Mouse (Mus musculus) hindbrain, embryonic 13.5 days (tissue): ENCODE data around the gene Ankrd53. TPM values are rescaled to one million over a fixed set of nuclear protein-coding genes. Genes with fewer than 3 reads are reported as not detected.
A peak's percentile ranks its signal among the peaks of the same experiment; 100 is the strongest.

Experiments used
- ATAC-seq: fragments of 200-750 bp; cut with Nextera tagmentation; 2 replicates; pipeline ENCODE4 v1.8.0; 2017; ENCODE audit warnings: moderate TSS enrichment; ENCODE audit not compliant: low FRiP score
- H3K27ac ChIP-seq: fragments of 300-500 bp; sonication (generic); 2 replicates; pipeline ENCODE4 v1.5.1; 2015; ENCODE audit warnings: inconsistent platforms, mild to moderate bottlenecking, moderate library complexity
- H3K27me3 ChIP-seq: fragments of 300-500 bp; sonication (generic); 2 replicates; pipeline ENCODE4 v1.6.1; 2015; ENCODE audit warnings: mild to moderate bottlenecking, inconsistent platforms
- H3K36me3 ChIP-seq: fragments of 300-500 bp; sonication (generic); 2 replicates; pipeline ENCODE4 v1.6.1; 2015; ENCODE audit warnings: mild to moderate bottlenecking, inconsistent platforms
- H3K4me1 ChIP-seq: fragments of 300-500 bp; sonication (generic); replicated peaks from 2 replicates; pipeline ENCODE4 v1.6.1; 2015; ENCODE audit warnings: inconsistent platforms
- H3K4me2 ChIP-seq: fragments of 300-500 bp; sonication (generic); 2 replicates; pipeline ENCODE4 v1.6.1; 2015; ENCODE audit warnings: inconsistent platforms, mild to moderate bottlenecking, moderate library complexity
- H3K4me3 ChIP-seq: fragments of 300-500 bp; sonication (generic); 2 replicates; pipeline ENCODE4 v1.5.1; 2015; ENCODE audit warnings: mild to moderate bottlenecking, inconsistent platforms
- H3K9ac ChIP-seq: fragments of 300-500 bp; sonication (generic); 2 replicates; pipeline ENCODE4 v1.6.1; 2015; ENCODE audit warnings: mild to moderate bottlenecking, inconsistent platforms
- H3K9me3 ChIP-seq: fragments of 300-500 bp; sonication (generic); 2 replicates; pipeline ENCODE4 v1.6.1; 2016; ENCODE audit warnings: inconsistent platforms
- WGBS: fragments of 180-500 bp; shearing (Covaris S2); methylation state at CpG from one replicate; pipeline ENCODE4 v1.1.7; 2015; 5-methylcytosine and 5-hydroxymethylcytosine counted together
- polyA plus RNA-seq: library from polyadenylated mRNA; unstranded; fragments of >200 nt; fragmentation: Nextera tagmentation; extraction: Ambion mirVana; gene quantifications from 2 replicates; pipeline ENCODE4 v1.2.1, GENCODE M21; 2015

The Ankrd53 gene
- 0.19 and 0.21 TPM in 2 replicates for polyA plus RNA-seq

DNA sequence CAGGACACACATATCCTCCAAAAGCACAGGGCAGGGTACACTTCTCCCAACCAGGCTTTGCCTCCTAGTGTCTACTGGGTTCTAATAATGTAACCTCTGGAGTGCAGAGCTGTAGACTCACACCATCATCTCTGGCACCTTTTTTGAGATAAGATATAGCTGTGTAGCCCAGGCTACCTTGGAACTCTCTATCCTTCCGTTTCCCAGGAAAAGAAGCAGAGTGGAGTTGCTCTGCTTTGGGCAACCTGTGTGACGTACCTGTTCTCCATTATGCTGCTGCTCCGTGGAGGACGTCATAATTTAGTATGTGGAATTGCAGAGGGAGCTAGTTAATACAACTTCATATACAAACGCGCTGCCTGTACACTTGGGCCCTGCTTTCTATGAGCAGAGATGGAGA is at the start of gene Ankrd53:
TSS of gene Ankrd53 (plus strand) at position 301 of the 400 bp plus-strand sequence.
- H3K27me3 ChIP-seq = peaks cover 72% of the 10 kb centered on the region
- H3K9me3 ChIP-seq = no peaks in the 10 kb centered on the region
- no peak for ATAC-seq
- H3K27ac ChIP-seq = no peak within 1 kb of the TSS
- H3K36me3 ChIP-seq = peaks cover 4% of the 10 kb centered on the region; the same call in 1 of the 2 replicates
- H3K4me3 ChIP-seq = peak within 1 kb of the TSS; percentile 13
- peaks cover 18% of the 10 kb centered on the region for H3K4me1 ChIP-seq
- H3K9ac ChIP-seq = 0 out of 2 replicates have a peak within 1 kb of the TSS, but pooled peaks have one; percentile 1
- WGBS = 27% methylated on average over 6 of the region's 6 CpGs
- H3K4me2 ChIP-seq = peak within 1 kb of the TSS; percentile 37

DNA sequence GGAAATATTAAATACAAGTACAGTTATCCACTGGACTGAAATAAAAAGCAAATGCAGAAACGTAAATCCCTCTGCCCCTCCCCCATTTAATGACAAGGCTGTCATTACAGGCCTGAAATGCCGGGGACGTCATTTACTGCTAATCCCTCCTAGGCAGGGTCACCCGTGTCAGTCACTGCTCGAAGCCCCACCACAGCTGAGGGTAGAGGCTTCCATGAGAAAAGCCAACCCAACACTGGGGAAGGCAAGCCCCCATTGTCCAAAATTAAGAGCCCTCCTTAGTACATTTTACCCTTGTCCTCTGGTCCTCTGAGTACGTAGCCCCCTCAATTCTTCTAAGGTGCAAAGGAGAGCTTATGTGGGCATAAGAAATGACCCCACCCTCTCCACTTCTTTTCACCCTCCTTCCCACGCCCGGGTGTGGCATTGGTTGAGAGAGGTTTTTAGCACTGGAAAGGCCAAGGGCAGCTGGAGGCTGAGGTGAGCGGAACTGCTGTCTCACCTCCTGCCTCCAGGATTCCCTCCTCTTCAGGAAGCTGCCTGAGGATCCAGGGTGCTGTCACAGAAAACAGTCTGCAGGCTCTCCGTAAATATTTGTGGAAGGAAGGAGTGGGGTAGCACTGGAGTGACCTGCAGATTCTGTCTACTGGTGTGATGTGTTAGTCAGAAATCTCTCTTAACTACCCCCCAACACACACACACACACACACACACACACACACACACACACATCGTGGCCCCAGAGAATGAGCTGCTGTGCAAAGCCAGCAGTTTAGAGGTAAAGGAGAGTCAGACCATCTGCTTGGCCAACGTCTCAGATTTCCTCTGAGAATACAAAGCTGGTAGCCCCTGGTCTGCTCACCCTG is 48.9 kb upstream of the Ankrd53 start:
- WGBS = 3% methylated on average over 12 of the region's 12 CpGs
- Histone ChIP-seq H3K4me3 (no peak overlapping the region), H3K4me2 (no peak overlapping the region), H3K4me1 (peaks cover 17% of the 10 kb centered on the region), H3K9ac (no peak overlapping the region), H3K9me3 (no peaks in the 10 kb centered on the region), H3K27ac (no peak overlapping the region), H3K36me3 (no peaks in the 10 kb centered on the region), H3K27me3 (peaks cover 100% of the 10 kb centered on the region)
- ATAC-seq = no peak

DNA sequence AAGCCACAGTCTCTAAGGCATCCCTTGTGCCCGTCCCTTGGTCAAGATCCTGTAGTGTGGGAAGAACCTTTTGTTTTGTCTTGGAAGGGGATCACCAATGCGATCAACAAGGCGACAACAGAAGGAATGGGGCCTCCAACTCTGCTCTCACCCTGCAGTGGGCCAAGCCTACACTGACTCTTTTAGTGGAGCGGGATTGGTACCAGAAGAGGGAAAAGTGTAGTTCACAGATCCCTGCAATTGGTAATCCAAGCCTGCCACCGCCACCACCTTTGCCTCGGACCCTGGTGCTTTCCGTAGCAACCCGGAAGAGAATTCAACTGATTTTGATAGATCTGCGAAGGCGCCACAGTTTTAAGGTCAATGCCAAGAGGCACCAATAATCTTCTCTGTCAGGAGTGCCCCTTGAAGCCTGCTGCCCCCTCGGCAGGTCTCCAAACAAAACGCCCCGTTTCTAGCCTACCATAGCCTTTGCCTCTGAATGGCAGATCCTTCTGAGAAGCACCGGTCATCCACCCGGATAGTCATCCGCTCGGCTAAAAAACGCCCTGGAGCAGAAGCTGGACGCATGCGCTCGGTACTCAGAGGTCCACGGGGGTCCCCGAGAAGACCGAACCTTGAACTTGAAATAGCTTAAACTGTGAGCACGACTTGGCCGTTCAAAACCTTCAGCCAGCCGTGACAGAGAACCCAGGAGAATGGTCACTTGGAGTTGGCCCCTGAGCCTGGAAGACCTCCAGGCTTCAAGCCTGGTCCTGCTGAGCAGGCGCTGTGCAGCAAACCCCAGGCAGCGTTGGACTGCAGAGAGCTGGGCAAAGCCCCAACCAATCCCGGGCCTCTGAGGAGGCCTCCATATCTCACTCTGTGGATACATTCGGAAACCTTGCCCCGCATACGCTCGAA is 48.0 kb upstream of the Ankrd53 start:
- WGBS = under 1% methylated on average over 34 of the region's 34 CpGs
- Histone ChIP-seq H3K9me3 (no peaks in the 10 kb centered on the region), H3K4me3 (0 out of 2 replicates have a peak overlapping the region, but pooled peaks have one; percentile 7), H3K9ac (no peak overlapping the region), H3K4me1 (peaks cover 17% of the 10 kb centered on the region), H3K27ac (no peak overlapping the region), H3K4me2 (no peak overlapping the region), H3K27me3 (peaks cover 100% of the 10 kb centered on the region), H3K36me3 (no peaks in the 10 kb centered on the region)
- no peak for ATAC-seq

DNA sequence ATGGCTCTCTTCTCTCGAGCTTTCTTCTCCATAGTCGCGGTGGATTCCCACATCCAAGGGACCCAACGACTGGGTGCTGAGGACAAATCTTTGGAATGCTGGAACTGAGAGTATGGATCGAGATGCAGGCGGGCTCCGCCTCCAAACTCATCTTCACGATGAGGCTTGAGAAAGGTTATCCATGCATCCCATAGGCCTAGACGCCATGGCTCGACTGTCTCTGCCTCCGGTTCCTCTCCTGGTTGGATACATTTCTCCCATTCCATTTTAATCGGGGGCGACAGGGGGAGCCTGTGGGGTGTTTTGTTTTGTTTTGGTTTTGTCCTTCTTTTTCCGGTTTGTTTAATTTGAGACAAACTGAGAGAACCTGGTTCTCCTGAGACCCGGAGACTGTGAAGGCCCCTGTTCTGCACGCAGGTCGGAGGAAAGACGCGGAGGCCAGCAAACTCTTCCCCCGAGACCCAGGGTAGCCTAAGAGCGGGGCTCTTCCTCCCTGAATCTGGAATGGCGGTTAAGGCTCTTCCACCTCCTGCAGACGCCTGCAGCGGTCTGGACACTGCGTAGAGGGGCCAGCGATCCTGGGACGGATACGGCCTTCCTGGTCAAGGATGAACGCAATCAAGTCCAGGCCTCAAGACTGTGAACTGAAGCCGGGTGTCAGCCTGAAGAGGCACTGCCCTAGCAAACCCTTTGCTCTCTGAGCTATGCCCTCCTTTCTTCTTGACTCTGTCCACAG is 46.8 kb upstream of the Ankrd53 start:
- Histone ChIP-seq H3K27me3 (peaks cover 100% of the 10 kb centered on the region), H3K4me3 (no peak overlapping the region), H3K4me2 (no peak overlapping the region), H3K9me3 (no peaks in the 10 kb centered on the region), H3K27ac (no peak overlapping the region), H3K36me3 (no peaks in the 10 kb centered on the region), H3K4me1 (peaks cover 17% of the 10 kb centered on the region), H3K9ac (no peak overlapping the region)
- under 1% methylated on average over 30 of the region's 30 CpGs for WGBS
- no peak for ATAC-seq

DNA sequence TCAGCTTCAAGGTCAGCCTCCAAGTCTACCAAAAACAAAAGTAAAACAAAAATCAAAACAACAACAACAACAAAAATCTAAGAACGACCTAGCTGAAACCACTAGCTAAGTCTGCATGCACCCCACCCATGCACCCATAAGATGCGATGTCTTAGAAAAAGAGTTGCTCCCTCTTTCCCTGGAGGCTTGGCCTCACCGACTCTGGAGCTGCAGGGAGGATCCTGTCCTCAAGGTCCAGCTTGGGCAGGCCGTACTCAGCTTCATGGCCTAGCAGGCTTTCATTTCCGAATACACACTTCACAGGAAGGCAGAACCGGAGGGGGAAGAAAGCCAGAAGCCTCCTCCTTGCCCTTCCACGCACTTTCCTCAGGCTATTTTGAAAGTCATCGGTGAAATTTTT is 45.4 kb upstream of the Ankrd53 start:
- Histone ChIP-seq H3K27me3 (peaks cover 100% of the 10 kb centered on the region), H3K27ac (no peak overlapping the region), H3K9ac (no peak overlapping the region), H3K36me3 (no peaks in the 10 kb centered on the region), H3K4me1 (peaks cover 5% of the 10 kb centered on the region), H3K9me3 (no peaks in the 10 kb centered on the region), H3K4me2 (no peak overlapping the region), H3K4me3 (no peak overlapping the region)
- WGBS = 0% methylated on average over 8 of the region's 8 CpGs
- ATAC-seq = no peak

DNA sequence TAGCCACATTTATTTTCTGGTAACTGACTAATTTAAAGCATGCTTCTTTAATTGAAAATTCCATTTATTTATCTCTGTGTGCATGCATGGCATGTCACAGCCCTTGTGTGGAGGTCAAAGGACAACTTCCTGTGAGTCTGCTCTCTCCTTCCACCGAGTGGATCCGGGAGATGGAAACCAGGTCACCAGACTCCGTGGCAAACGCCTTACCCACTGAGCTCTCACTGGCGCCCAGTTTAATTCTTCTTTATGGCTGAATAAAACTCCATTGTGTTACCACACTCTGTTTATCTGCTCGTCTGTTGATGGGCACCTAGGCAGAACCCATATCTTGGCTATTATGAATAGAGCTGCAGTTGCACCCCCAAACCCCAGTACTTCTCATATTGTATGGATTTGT is 39.9 kb upstream of the Ankrd53 start:
- 22% methylated on average over 6 of the region's 6 CpGs for WGBS
- no peak overlapping the region for H3K9ac ChIP-seq
- no peaks in the 10 kb centered on the region for H3K9me3 ChIP-seq

DNA sequence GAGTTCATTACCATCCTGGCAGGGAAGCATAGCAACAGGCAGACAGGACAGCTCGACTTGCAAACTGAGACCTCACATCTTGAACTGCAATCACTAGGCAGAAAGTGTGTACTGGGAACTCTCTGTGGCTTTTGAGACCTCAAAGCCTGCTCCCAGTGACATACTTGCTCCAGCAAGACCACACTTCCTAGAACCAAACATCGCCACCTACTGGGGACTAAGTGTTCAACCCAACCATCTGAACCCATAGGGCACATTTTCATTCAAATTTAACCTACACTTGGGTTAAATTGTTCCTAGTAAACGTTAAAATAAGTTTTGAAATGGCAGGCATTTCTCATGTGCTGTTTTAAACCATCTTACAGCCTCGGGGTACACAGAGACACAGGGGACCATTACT is 35.3 kb upstream of the Ankrd53 start:
- ATAC-seq = no peak
- Histone ChIP-seq H3K9me3 (no peaks in the 10 kb centered on the region), H3K9ac (no peak overlapping the region), H3K4me2 (no peak overlapping the region), H3K4me3 (no peak overlapping the region), H3K36me3 (no peaks in the 10 kb centered on the region), H3K4me1 (no peaks in the 10 kb centered on the region), H3K27me3 (peaks cover 70% of the 10 kb centered on the region), H3K27ac (no peak overlapping the region)
- 49% methylated on average over 4 of the region's 4 CpGs for WGBS

More for the DNA sequence above, 39.9 kb upstream of the Ankrd53 start:
- Histone ChIP-seq H3K36me3 (no peaks in the 10 kb centered on the region), H3K27me3 (peaks cover 90% of the 10 kb centered on the region), H3K4me3 (no peak overlapping the region), H3K4me1 (no peaks in the 10 kb centered on the region), H3K4me2 (no peak overlapping the region), H3K27ac (no peak overlapping the region)
- ATAC-seq = no peak

DNA sequence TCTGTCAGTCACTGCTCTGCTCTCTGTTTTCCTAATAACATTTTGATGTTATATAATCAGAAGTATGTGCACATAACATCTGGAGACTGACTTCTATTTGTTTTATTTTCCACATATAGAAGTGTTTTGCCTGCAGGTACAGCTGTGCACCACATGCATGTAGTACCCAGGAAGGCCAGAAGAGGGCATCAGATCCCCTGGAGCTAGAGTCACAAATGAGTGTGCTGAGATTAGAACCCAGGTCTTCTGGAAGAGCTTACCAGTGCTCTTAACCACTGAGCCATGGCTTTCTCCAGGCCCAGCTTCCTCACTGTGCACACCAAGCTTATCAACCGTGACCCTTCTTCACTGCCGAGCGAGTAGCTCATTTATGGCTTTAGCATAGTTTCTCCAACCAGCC is 34.0 kb upstream of the Ankrd53 start:
- Histone ChIP-seq H3K9ac (no peak overlapping the region), H3K4me2 (no peak overlapping the region), H3K4me1 (no peaks in the 10 kb centered on the region), H3K27ac (no peak overlapping the region), H3K27me3 (peaks cover 65% of the 10 kb centered on the region), H3K36me3 (no peaks in the 10 kb centered on the region), H3K9me3 (no peaks in the 10 kb centered on the region), H3K4me3 (no peak overlapping the region)
- 88% methylated on average over 3 of the region's 3 CpGs for WGBS
- no peak for ATAC-seq

DNA sequence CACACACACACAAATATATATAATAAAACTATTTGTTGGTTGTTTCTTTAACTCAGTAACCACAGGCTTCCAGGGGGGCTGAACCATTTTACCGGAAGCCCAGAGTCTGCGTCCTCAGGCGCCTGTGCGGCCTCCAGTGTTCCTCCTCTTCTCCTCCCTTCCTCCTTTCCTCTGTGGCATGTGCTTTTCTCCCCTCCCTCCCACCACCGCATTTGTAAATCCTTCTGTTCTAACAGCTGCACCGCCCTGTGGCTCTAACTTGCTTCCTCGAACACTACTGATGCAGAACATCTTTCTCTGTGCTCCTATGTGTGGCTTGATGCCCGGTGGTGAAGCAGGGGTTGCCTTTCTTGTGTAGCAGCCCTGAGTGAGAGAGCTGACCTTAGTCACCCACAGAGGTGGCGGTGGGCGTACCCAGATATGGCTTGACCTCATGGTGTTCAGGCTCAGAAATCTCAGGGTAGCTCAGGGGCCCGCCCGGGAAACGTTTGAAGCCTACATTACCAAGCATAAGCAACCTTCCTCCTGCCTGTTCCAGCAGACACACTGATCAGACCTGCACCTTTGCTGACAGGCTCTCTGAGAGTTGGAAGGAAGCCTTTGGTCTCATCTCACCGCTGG is 33.0 kb upstream of the Ankrd53 start:
- H3K4me1 ChIP-seq = no peaks in the 10 kb centered on the region
- WGBS = 79% methylated on average over 14 of the region's 14 CpGs
- no peak overlapping the region for H3K4me3 ChIP-seq
- H3K9ac ChIP-seq = no peak overlapping the region
- H3K36me3 ChIP-seq = no peaks in the 10 kb centered on the region
- no peak overlapping the region for H3K27ac ChIP-seq
- no peaks in the 10 kb centered on the region for H3K9me3 ChIP-seq
- ATAC-seq = no peak
- H3K4me2 ChIP-seq = no peak overlapping the region
- H3K27me3 ChIP-seq = peaks cover 57% of the 10 kb centered on the region

DNA sequence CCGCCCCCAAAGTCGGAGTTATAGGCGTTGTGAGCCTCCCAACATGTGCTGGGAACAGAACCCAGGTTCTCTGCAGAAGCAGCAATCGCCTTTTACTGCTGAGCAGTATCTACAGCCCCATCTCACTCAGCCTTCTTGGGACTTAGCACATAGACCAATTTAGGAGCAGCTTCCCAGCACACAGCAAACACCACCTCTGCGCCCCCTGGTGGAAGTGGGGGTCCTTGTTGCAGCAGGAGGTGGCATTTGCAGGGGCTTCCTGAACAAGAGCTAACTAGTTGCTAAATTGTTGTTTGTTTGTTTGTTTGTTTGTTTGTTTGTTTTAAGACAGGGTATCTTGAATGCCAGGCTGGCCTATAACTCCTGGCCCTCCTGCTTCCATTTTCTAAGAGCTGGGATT is 31.3 kb upstream of the Ankrd53 start:
- no peak overlapping the region for H3K9ac ChIP-seq
- no peak overlapping the region for H3K27ac ChIP-seq
- H3K4me3 ChIP-seq = no peak overlapping the region
- no peak overlapping the region for H3K4me2 ChIP-seq
- H3K36me3 ChIP-seq = no peaks in the 10 kb centered on the region
- H3K9me3 ChIP-seq = no peaks in the 10 kb centered on the region
- ATAC-seq = no peak
- WGBS = 30% methylated on average over 5 of the region's 5 CpGs
- H3K27me3 ChIP-seq = peaks cover 49% of the 10 kb centered on the region
- H3K4me1 ChIP-seq = no peaks in the 10 kb centered on the region

DNA sequence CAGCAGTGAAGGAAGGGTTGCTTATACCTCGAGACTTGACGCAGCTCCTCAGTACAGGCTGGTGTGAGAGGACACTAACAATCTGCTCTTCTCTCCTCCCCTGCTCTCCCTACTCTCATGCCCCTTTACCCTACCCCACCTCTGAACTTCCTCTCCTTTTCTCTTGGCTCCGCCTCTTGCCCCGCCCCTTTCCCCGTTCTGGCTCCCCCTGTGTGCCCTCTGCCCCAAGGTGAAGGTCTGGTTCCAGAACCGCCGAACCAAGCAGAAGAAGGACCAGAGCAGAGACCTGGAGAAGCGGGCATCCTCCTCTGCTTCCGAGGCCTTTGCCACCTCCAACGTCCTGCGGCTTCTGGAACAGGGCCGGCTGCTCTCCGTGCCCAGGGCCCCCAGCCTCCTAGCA is 25.1 kb upstream of the Ankrd53 start:
- Histone ChIP-seq H3K4me3 (no peak overlapping the region), H3K9ac (no peak overlapping the region), H3K27ac (no peak overlapping the region), H3K36me3 (no peaks in the 10 kb centered on the region), H3K4me2 (no peak overlapping the region), H3K4me1 (no peaks in the 10 kb centered on the region), H3K27me3 (peaks cover 20% of the 10 kb centered on the region; the same call in 1 of the 2 replicates), H3K9me3 (0 out of 2 replicates have a peak, but pooled peaks cover 6% of the 10 kb centered on the region)
- no peak for ATAC-seq
- 35% methylated on average over 13 of the region's 13 CpGs for whole genome bisulfite sequencing
